In genomic region chr13:23157848-23158247, GRCm38 (mm10) we compare ENCODE assay signal across 16 mouse cellular contexts. TPM values are rescaled to one million over a fixed set of nuclear protein-coding genes. Genes with fewer than 3 reads are reported as not detected.
DNase-seq lines count a peak whose midpoint lies in the region; ATAC-seq lines count a peak whose summit lies in the region.
"Had no signal": no experiment of that assay in that cellular context is flagged by ENCODE, and none has a peak within 500 bp of the region (broad histone marks: within the 10 kb centered on the region; RNA-seq: fewer than 3 reads in every experiment).

No protein-coding gene starts in this region.

- no peak overlapping the region for H3K4me2 ChIP-seq in embryonic facial prominence, embryonic 11.5 days (ENCODE audit: low read depth, low read length)
- H3K4me2 ChIP-seq in kidney, embryonic 16.5 days (replicated peaks; ENCODE audit: low read depth, low read length): no peak overlapping the region
- H3K4me2 ChIP-seq: embryonic facial prominence, embryonic 15.5 days; heart, embryonic 13.5 days; liver, embryonic 13.5 days had no signal

- no peaks in the 10 kb centered on the region for H3K4me1 ChIP-seq in embryonic facial prominence, embryonic 11.5 days (ENCODE audit: control insufficient read depth, insufficient read depth, low read length)
- no peaks in the 10 kb centered on the region for H3K4me1 ChIP-seq in embryonic facial prominence, embryonic 10.5 days
- no peaks in the 10 kb centered on the region for H3K4me1 ChIP-seq in kidney, embryonic 16.5 days (ENCODE audit: insufficient read depth, low read length)
- H3K4me1 ChIP-seq: embryonic facial prominence, embryonic 15.5 days; liver, embryonic 13.5 days had no signal

- no peaks in the 10 kb centered on the region for H3K36me3 ChIP-seq in embryonic facial prominence, embryonic 11.5 days (replicated peaks; ENCODE audit: control insufficient read depth, insufficient read depth, low read depth, low read length)
- H3K36me3 ChIP-seq in embryonic facial prominence, embryonic 10.5 days (replicated peaks): no peaks in the 10 kb centered on the region
- H3K36me3 ChIP-seq in kidney, embryonic 16.5 days (ENCODE audit: insufficient read depth, low read length): no peaks in the 10 kb centered on the region
- H3K36me3 ChIP-seq: embryonic facial prominence, embryonic 15.5 days; heart, embryonic 13.5 days; liver, embryonic 13.5 days had no signal

- no peak overlapping the region for H3K4me3 ChIP-seq in embryonic facial prominence, embryonic 11.5 days (ENCODE audit: low read depth, low read length)
- no peak overlapping the region for H3K4me3 ChIP-seq in embryonic facial prominence, embryonic 10.5 days
- H3K4me3 ChIP-seq in kidney, embryonic 16.5 days (ENCODE audit: low read length): no peak overlapping the region
- H3K4me3 ChIP-seq: embryonic facial prominence, embryonic 15.5 days; heart, embryonic 13.5 days; liver, embryonic 13.5 days had no signal

- ATAC-seq in embryonic facial prominence, embryonic 11.5 days (replicated peaks; ENCODE audit: insufficient number of reproducible peaks, low FRiP score, low TSS enrichment, low read depth): no peak
- no peak for ATAC-seq in kidney, embryonic 16.5 days (ENCODE audit: low FRiP score, low TSS enrichment)

- no peaks in the 10 kb centered on the region for H3K27me3 ChIP-seq in embryonic facial prominence, embryonic 11.5 days (ENCODE audit: control insufficient read depth, insufficient read depth, low read length)
- H3K27me3 ChIP-seq in embryonic facial prominence, embryonic 10.5 days (replicated peaks; ENCODE audit: low read depth, poor library complexity, severe bottlenecking): no peaks in the 10 kb centered on the region
- H3K27me3 ChIP-seq in kidney, embryonic 16.5 days (ENCODE audit: insufficient read depth, low read length): no peaks in the 10 kb centered on the region
- H3K27me3 ChIP-seq: embryonic facial prominence, embryonic 15.5 days; heart, embryonic 13.5 days; liver, embryonic 13.5 days had no signal

- H3K27ac ChIP-seq in embryonic facial prominence, embryonic 11.5 days (replicated peaks; ENCODE audit: low read depth, low read length): no peak overlapping the region
- no peak overlapping the region for H3K27ac ChIP-seq in embryonic facial prominence, embryonic 10.5 days (replicated peaks)
- H3K27ac ChIP-seq in kidney, embryonic 16.5 days (ENCODE audit: low read length): no peak overlapping the region
- H3K27ac ChIP-seq: embryonic facial prominence, embryonic 15.5 days; heart, embryonic 13.5 days; liver, embryonic 13.5 days had no signal

- DNase-seq in embryonic facial prominence, embryonic 11.5 days (ENCODE audit: low spot score): peak; percentile 3
- DNase-seq in embryonic facial prominence, embryonic 10.5 days (ENCODE audit: low spot score): no peak
- peak; percentile 60 for DNase-seq in kidney, adult 18-20 months
- DNase-seq in ES-CJ7 (ENCODE audit: low read depth, low spot score): peak; percentile 56
- DNase-seq in kidney, adult 8-10 months: peak; percentile 54 to 61
- no peak for DNase-seq in neural tube, embryonic 10.5 days (ENCODE audit: extremely low spot score, low spot score)
- DNase-seq in layer of hippocampus, postnatal 14 days (ENCODE audit: low spot score in 2 of 2): no peak
- DNase-seq: adrenal gland, postnatal 14 days; liver, embryonic 13.5 days had no signal

- WGBS in embryonic facial prominence, embryonic 11.5 days: 67% methylated on average over 3 of the region's 3 CpGs
- 76% methylated on average over 3 of the region's 3 CpGs for WGBS in embryonic facial prominence, embryonic 10.5 days
- 86% methylated on average over 3 of the region's 3 CpGs for WGBS in kidney, embryonic 16.5 days

- H3K9ac ChIP-seq in embryonic facial prominence, embryonic 11.5 days (replicated peaks; ENCODE audit: low read length): no peak overlapping the region
- no peak overlapping the region for H3K9ac ChIP-seq in kidney, embryonic 16.5 days (replicated peaks; ENCODE audit: low read length)
- H3K9ac ChIP-seq: embryonic facial prominence, embryonic 15.5 days; heart, embryonic 13.5 days; liver, embryonic 13.5 days had no signal

- no peaks in the 10 kb centered on the region for H3K9me3 ChIP-seq in embryonic facial prominence, embryonic 11.5 days (replicated peaks; ENCODE audit: control insufficient read depth, low read length)
- no peaks in the 10 kb centered on the region for H3K9me3 ChIP-seq in embryonic facial prominence, embryonic 10.5 days
- H3K9me3 ChIP-seq in kidney, embryonic 16.5 days (ENCODE audit: low read length): no peaks in the 10 kb centered on the region
- H3K9me3 ChIP-seq: embryonic facial prominence, embryonic 15.5 days; heart, embryonic 13.5 days; liver, embryonic 13.5 days had no signal

RNA-seq across cellular contexts. Expression of gene Vmn1r219, which starts 1.3 kb away (rescaled TPM):
- 0.04 and 0.06 TPM in 2 replicates for polyA plus RNA-seq in embryonic facial prominence, embryonic 11.5 days (2014; fragmentation: Nextera tagmentation; extraction: Ambion mirVana)
- polyA plus RNA-seq in embryonic facial prominence, embryonic 10.5 days (2016; fragmentation: Nextera tagmentation; extraction: Ambion mirVana): 0.04 and 0.06 TPM in 2 replicates
- polyA plus RNA-seq in kidney, embryonic 16.5 days (2015; fragmentation: Nextera tagmentation; extraction: Ambion mirVana): not detected in 2 replicates
- total RNA-seq in layer of hippocampus, postnatal 14 days (2021): not detected
- total RNA-seq: adrenal gland, postnatal 14 days; left cerebral cortex, adult 18-20 months; megakaryocyte-erythroid progenitor cell, adult 5-6 weeks had no signal
- polyA plus RNA-seq: embryonic facial prominence, embryonic 15.5 days; heart, embryonic 13.5 days; liver, embryonic 13.5 days; thymus, postnatal 0 days had no signal

RNA-seq across cellular contexts. Expression of gene Vmn1r218, which starts 24.9 kb away (rescaled TPM):
- not detected in 2 replicates for polyA plus RNA-seq in embryonic facial prominence, embryonic 11.5 days (2014; fragmentation: Nextera tagmentation; extraction: Ambion mirVana)
- not detected in 2 replicates for polyA plus RNA-seq in embryonic facial prominence, embryonic 10.5 days (2016; fragmentation: Nextera tagmentation; extraction: Ambion mirVana)
- polyA plus RNA-seq in kidney, embryonic 16.5 days (2015; fragmentation: Nextera tagmentation; extraction: Ambion mirVana): not detected in 2 replicates
- not detected for total RNA-seq in layer of hippocampus, postnatal 14 days (2021)
- total RNA-seq: adrenal gland, postnatal 14 days; left cerebral cortex, adult 18-20 months; megakaryocyte-erythroid progenitor cell, adult 5-6 weeks had no signal
- polyA plus RNA-seq: heart, embryonic 13.5 days; intestine, embryonic 14.5 days; liver, embryonic 13.5 days; thymus, postnatal 0 days had no signal

RNA-seq across cellular contexts. Expression of gene Vmn1r220, which starts 29.9 kb away (rescaled TPM):
- polyA plus RNA-seq in embryonic facial prominence, embryonic 11.5 days (2014; fragmentation: Nextera tagmentation; extraction: Ambion mirVana): not detected in 2 replicates
- polyA plus RNA-seq in embryonic facial prominence, embryonic 10.5 days (2016; fragmentation: Nextera tagmentation; extraction: Ambion mirVana): not detected in 2 replicates
- not detected in 2 replicates for polyA plus RNA-seq in kidney, embryonic 16.5 days (2015; fragmentation: Nextera tagmentation; extraction: Ambion mirVana)
- total RNA-seq in layer of hippocampus, postnatal 14 days (2021): not detected
- total RNA-seq: adrenal gland, postnatal 14 days; left cerebral cortex, adult 18-20 months; megakaryocyte-erythroid progenitor cell, adult 5-6 weeks had no signal
- polyA plus RNA-seq: embryonic facial prominence, embryonic 15.5 days; heart, embryonic 13.5 days; intestine, embryonic 14.5 days; liver, embryonic 13.5 days; thymus, postnatal 0 days had no signal

RNA-seq across cellular contexts. Expression of gene Vmn1r217, which starts 39.8 kb away (rescaled TPM):
- polyA plus RNA-seq in embryonic facial prominence, embryonic 11.5 days (2014; fragmentation: Nextera tagmentation; extraction: Ambion mirVana): not detected in 2 replicates
- not detected in 2 replicates for polyA plus RNA-seq in embryonic facial prominence, embryonic 10.5 days (2016; fragmentation: Nextera tagmentation; extraction: Ambion mirVana)
- not detected in 2 replicates for polyA plus RNA-seq in kidney, embryonic 16.5 days (2015; fragmentation: Nextera tagmentation; extraction: Ambion mirVana)
- not detected for total RNA-seq in layer of hippocampus, postnatal 14 days (2021)
- total RNA-seq: adrenal gland, postnatal 14 days; left cerebral cortex, adult 18-20 months; megakaryocyte-erythroid progenitor cell, adult 5-6 weeks had no signal
- polyA plus RNA-seq: embryonic facial prominence, embryonic 15.5 days; heart, embryonic 13.5 days; intestine, embryonic 14.5 days; liver, embryonic 13.5 days; thymus, postnatal 0 days had no signal

RNA-seq across cellular contexts. Expression of gene Vmn1r221, which starts 56.1 kb away (rescaled TPM):
- not detected in 2 replicates for polyA plus RNA-seq in embryonic facial prominence, embryonic 11.5 days (2014; fragmentation: Nextera tagmentation; extraction: Ambion mirVana)
- not detected in 2 replicates for polyA plus RNA-seq in embryonic facial prominence, embryonic 10.5 days (2016; fragmentation: Nextera tagmentation; extraction: Ambion mirVana)
- not detected in 2 replicates for polyA plus RNA-seq in kidney, embryonic 16.5 days (2015; fragmentation: Nextera tagmentation; extraction: Ambion mirVana)
- not detected for total RNA-seq in layer of hippocampus, postnatal 14 days (2021)
- total RNA-seq: adrenal gland, postnatal 14 days; left cerebral cortex, adult 18-20 months; megakaryocyte-erythroid progenitor cell, adult 5-6 weeks had no signal
- polyA plus RNA-seq: embryonic facial prominence, embryonic 15.5 days; heart, embryonic 13.5 days; intestine, embryonic 14.5 days; liver, embryonic 13.5 days; thymus, postnatal 0 days had no signal

Comparison
In these comparisons a context has a peak if more than half of its experiments do, and no peak if none do; other contexts are left out.
1. DNase-seq: peak in embryonic facial prominence, embryonic 11.5 days (single experiment), kidney, adult 18-20 months (single experiment), ES-CJ7 (single experiment) and kidney, adult 8-10 months (2 of 2); none in embryonic facial prominence, embryonic 10.5 days (single experiment), neural tube, embryonic 10.5 days (single experiment) and layer of hippocampus, postnatal 14 days (0 of 2).